In the genomic region with DNA sequence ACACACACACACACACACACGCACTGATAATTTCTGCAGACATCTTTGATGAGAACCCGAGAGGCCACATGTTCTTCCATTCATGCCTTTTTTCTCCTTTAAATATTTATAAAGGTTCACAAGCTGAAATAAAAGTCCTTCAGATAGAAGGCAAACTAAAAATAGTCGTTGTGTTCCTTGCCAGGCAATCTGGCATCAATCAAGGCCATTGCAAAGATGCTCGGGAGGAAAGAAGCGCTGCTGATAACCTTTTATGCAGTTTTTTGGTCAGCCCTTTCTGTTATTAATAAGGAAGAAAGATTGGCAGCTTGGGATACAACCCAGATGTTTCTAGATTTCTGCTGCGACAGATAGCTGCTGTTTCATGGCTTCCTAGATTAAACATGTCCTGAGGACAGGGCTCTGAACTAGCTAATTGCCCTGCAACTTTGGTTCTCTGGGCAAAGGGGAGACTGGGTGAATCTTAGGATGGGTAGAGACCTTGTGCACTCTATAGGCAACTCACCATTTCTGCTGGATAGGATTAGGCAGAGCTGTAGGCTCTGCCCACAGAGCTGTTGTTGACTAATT, we compare ENCODE assay signal across 14 mouse cellular contexts.
DNase-seq lines count a peak whose midpoint lies in the region; ATAC-seq and TF ChIP-seq lines count a peak whose summit lies in the region.
"Had no signal": no experiment of that assay in that cellular context is flagged by ENCODE, and none has a peak within 500 bp of the region (broad histone marks: within the 10 kb centered on the region; RNA-seq: fewer than 3 reads in every experiment).

No protein-coding gene starts in this region.

- no peak for ATAC-seq in heart, postnatal 0 days (ENCODE audit: insufficient read depth, low read depth)
- no peak for ATAC-seq in intestine, postnatal 0 days
- ATAC-seq: Patski had no signal

- TF ChIP-seq CTCF in heart, postnatal 0 days (IDR thresholded peaks at IDR 0.05; ENCODE audit: low read depth) = no peak
- TF ChIP-seq CTCF in intestine, postnatal 0 days (IDR thresholded peaks at IDR 0.05; ENCODE audit: low read depth) = no peak

- no peak overlapping the region for H3K4me3 ChIP-seq in heart, postnatal 0 days (ENCODE audit: low read depth, low read length)
- H3K4me3 ChIP-seq in heart, embryonic 10.5 days = no peak overlapping the region
- no peak overlapping the region for H3K4me3 ChIP-seq in intestine, postnatal 0 days (ENCODE audit: low read depth, low read length)
- H3K4me3 ChIP-seq: forebrain, embryonic 12.5 days; midbrain, embryonic 10.5 days had no signal

- H3K36me3 ChIP-seq in heart, postnatal 0 days (replicated peaks; ENCODE audit: control insufficient read depth, insufficient read depth, low read length) = no peaks in the 10 kb centered on the region
- no peaks in the 10 kb centered on the region for H3K36me3 ChIP-seq in heart, embryonic 10.5 days
- H3K36me3 ChIP-seq in intestine, postnatal 0 days (ENCODE audit: control insufficient read depth, insufficient read depth) = no peaks in the 10 kb centered on the region
- H3K36me3 ChIP-seq: forebrain, embryonic 12.5 days; midbrain, embryonic 10.5 days had no signal

- peaks cover 16% of the 10 kb centered on the region for H3K4me1 ChIP-seq in heart, postnatal 0 days (ENCODE audit: control insufficient read depth, insufficient read depth)
- peaks cover 7% of the 10 kb centered on the region; the same call in 1 of the 2 replicates for H3K4me1 ChIP-seq in heart, embryonic 10.5 days
- H3K4me1 ChIP-seq in intestine, postnatal 0 days (replicated peaks; ENCODE audit: control insufficient read depth, insufficient read depth, low read length) = no peaks in the 10 kb centered on the region
- H3K4me1 ChIP-seq: forebrain, embryonic 12.5 days; midbrain, embryonic 10.5 days had no signal

- no peaks in the 10 kb centered on the region for H3K27me3 ChIP-seq in heart, postnatal 0 days (ENCODE audit: control insufficient read depth, insufficient read depth, low read length)
- no peaks in the 10 kb centered on the region for H3K27me3 ChIP-seq in heart, embryonic 10.5 days (ENCODE audit: insufficient read depth, poor library complexity, severe bottlenecking)
- no peaks in the 10 kb centered on the region for H3K27me3 ChIP-seq in intestine, postnatal 0 days (replicated peaks; ENCODE audit: control insufficient read depth, insufficient read depth, low read length)
- H3K27me3 ChIP-seq: CH12.LX; forebrain, embryonic 12.5 days; Patski had no signal

- H3K4me2 ChIP-seq in heart, postnatal 0 days (ENCODE audit: low read depth, low read length) = peak overlapping the region; percentile 36; the same call in 1 of the 2 replicates
- no peak overlapping the region for H3K4me2 ChIP-seq in intestine, postnatal 0 days (replicated peaks; ENCODE audit: low read depth)
- H3K4me2 ChIP-seq: forebrain, embryonic 12.5 days had no signal

- no peaks in the 10 kb centered on the region for H3K9me3 ChIP-seq in heart, postnatal 0 days (replicated peaks; ENCODE audit: control insufficient read depth, low read length)
- no peaks in the 10 kb centered on the region for H3K9me3 ChIP-seq in heart, embryonic 10.5 days
- H3K9me3 ChIP-seq in intestine, postnatal 0 days (ENCODE audit: control insufficient read depth) = no peaks in the 10 kb centered on the region
- H3K9me3 ChIP-seq: forebrain, embryonic 12.5 days; midbrain, embryonic 10.5 days had no signal

- no peak for DNase-seq in heart, postnatal 0 days (ENCODE audit: low spot score)
- DNase-seq in heart, embryonic 10.5 days (ENCODE audit: low spot score) = no peak
- peak; percentile 29 for DNase-seq in ovary, adult 18-20 months (ENCODE audit: low spot score)
- no peak for DNase-seq in ovary, postnatal 14 days (ENCODE audit: low spot score)
- peak; percentile 32 for DNase-seq in brain, adult 2 months (ENCODE audit: low read depth, low spot score)
- peak; percentile 17 for DNase-seq in lung, postnatal 14 days
- DNase-seq in left cerebral cortex, adult 9 months (ENCODE audit: low spot score in 2 of 2) = no peak
- DNase-seq: cerebellum, adult 18-20 months; right cerebral cortex, adult 18-20 months had no signal

- WGBS in heart, postnatal 0 days = 39% methylated on average over 6 of the region's 6 CpGs
- WGBS in heart, embryonic 10.5 days = 57% methylated on average over 6 of the region's 6 CpGs
- 57% methylated on average over 6 of the region's 6 CpGs for WGBS in intestine, postnatal 0 days

- TF ChIP-seq EP300 in heart, postnatal 0 days (IDR thresholded peaks at IDR 0.05; ENCODE audit: low read depth) = no peak

- H3K9ac ChIP-seq in heart, postnatal 0 days (replicated peaks; ENCODE audit: low read depth, low read length) = no peak overlapping the region
- no peak overlapping the region for H3K9ac ChIP-seq in intestine, postnatal 0 days (ENCODE audit: low read depth, low read length)
- H3K9ac ChIP-seq: forebrain, embryonic 12.5 days had no signal

- H3K27ac ChIP-seq in heart, postnatal 0 days (ENCODE audit: low read depth) = no peak overlapping the region
- H3K27ac ChIP-seq in heart, embryonic 10.5 days = no peak overlapping the region
- H3K27ac ChIP-seq in intestine, postnatal 0 days (ENCODE audit: low read depth, low read length) = no peak overlapping the region
- H3K27ac ChIP-seq: forebrain, embryonic 12.5 days; midbrain, embryonic 10.5 days had no signal

Comparison
In these comparisons a context has a peak if more than half of its experiments do, and no peak if none do; other contexts are left out.
1. DNase-seq: peak in ovary, adult 18-20 months (single experiment), brain, adult 2 months (single experiment) and lung, postnatal 14 days (single experiment); none in heart, postnatal 0 days (single experiment), heart, embryonic 10.5 days (single experiment), ovary, postnatal 14 days (single experiment) and left cerebral cortex, adult 9 months (0 of 2).